Comparison of ENCODE assay signal across 8 mouse cellular contexts in the genomic region with DNA sequence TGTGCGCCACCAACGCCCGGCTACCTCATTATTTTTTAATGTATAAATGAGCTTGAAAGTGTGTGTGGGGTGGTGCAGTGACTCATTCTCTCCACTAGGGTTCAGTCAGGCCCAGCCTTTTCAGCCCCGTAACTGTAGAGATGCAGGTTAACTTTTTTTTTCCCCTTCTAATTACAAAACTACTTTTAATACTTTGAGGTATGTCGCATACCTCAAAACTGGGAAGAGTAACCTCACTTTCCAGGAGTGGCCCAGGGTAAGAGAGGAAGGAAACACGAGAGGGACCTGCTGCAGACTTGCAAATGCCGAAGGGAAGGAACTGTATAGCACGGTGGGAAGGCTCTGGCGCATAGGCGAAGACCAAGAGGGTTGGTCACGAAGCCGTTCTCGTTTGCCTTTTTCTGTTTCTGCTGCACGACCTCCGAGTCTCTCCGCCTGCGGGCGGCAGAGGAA. TPM values are rescaled to one million over a fixed set of nuclear protein-coding genes. Genes with fewer than 3 reads are reported as not detected.
DNase-seq lines count a peak whose midpoint lies in the region; ATAC-seq lines count a peak whose summit lies in the region.

No protein-coding gene starts in this region.

- H3K36me3 ChIP-seq in forebrain, embryonic 12.5 days (replicated peaks) = 0 out of 2 replicates have a peak, but pooled peaks cover 8% of the 10 kb centered on the region
- no peaks in the 10 kb centered on the region for H3K36me3 ChIP-seq in hindbrain, embryonic 11.5 days (ENCODE audit: control insufficient read depth, insufficient read depth, low read length)

- 3% methylated on average over 18 of the region's 18 CpGs for WGBS in forebrain, embryonic 12.5 days
- 3% methylated on average over 18 of the region's 18 CpGs for WGBS in hindbrain, embryonic 11.5 days

- peaks cover 10% of the 10 kb centered on the region for H3K27me3 ChIP-seq in forebrain, embryonic 12.5 days
- H3K27me3 ChIP-seq in hindbrain, embryonic 11.5 days (ENCODE audit: control insufficient read depth, insufficient read depth, low read length) = no peaks in the 10 kb centered on the region

- no peaks in the 10 kb centered on the region for H3K9me3 ChIP-seq in forebrain, embryonic 12.5 days
- H3K9me3 ChIP-seq in hindbrain, embryonic 11.5 days (ENCODE audit: control insufficient read depth, low read length) = no peaks in the 10 kb centered on the region

- H3K27ac ChIP-seq in forebrain, embryonic 12.5 days = no peak overlapping the region
- H3K27ac ChIP-seq in hindbrain, embryonic 11.5 days (ENCODE audit: low read depth, low read length) = no peak overlapping the region

- H3K4me1 ChIP-seq in forebrain, embryonic 12.5 days = peaks cover 14% of the 10 kb centered on the region
- peaks cover 6% of the 10 kb centered on the region; the same call in 1 of the 2 replicates for H3K4me1 ChIP-seq in hindbrain, embryonic 11.5 days (replicated peaks; ENCODE audit: control insufficient read depth, insufficient read depth, low read length)

- DNase-seq in MN1 (ENCODE audit: low spot score) = peak; percentile 79
- DNase-seq in hindbrain, embryonic 11.5 days (ENCODE audit: low spot score) = peak; percentile 73
- DNase-seq in layer of hippocampus, postnatal 14 days (ENCODE audit: low spot score in 2 of 2) = peak; percentile 47 to 51
- DNase-seq in lung, postnatal 36 days = peak; percentile 91
- DNase-seq in ovary, postnatal 36 days (ENCODE audit: low spot score) = peak; percentile 32
- DNase-seq in thymus, postnatal 25 days = peak; percentile 75

- peak overlapping the region; percentile 30; the same call in 1 of the 2 replicates for H3K9ac ChIP-seq in forebrain, embryonic 12.5 days
- no peak overlapping the region; the same call in 1 of the 2 replicates for H3K9ac ChIP-seq in hindbrain, embryonic 11.5 days (ENCODE audit: low read depth, low read length)

- peak overlapping the region; percentile 49 for H3K4me2 ChIP-seq in forebrain, embryonic 12.5 days
- peak overlapping the region; percentile 41 for H3K4me2 ChIP-seq in hindbrain, embryonic 11.5 days (replicated peaks; ENCODE audit: low read depth, low read length)

- peak overlapping the region; percentile 24 for H3K4me3 ChIP-seq in forebrain, embryonic 12.5 days (replicated peaks)
- H3K4me3 ChIP-seq in hindbrain, embryonic 11.5 days (ENCODE audit: low read depth, low read length) = peak overlapping the region; percentile 10; the same call in 1 of the 2 replicates

- ATAC-seq in cerebellum, adult (ENCODE audit: insufficient number of reproducible peaks, low FRiP score, low TSS enrichment) = 0 out of 2 replicates have a peak, but pooled peaks have one; percentile 51
- no peak for ATAC-seq in forebrain, embryonic 12.5 days (ENCODE audit: low FRiP score)
- no peak for ATAC-seq in hindbrain, embryonic 11.5 days (ENCODE audit: low FRiP score)

RNA-seq across cellular contexts. Expression of a gene that starts 1.3 kb away (rescaled TPM):
- 21.1 and 21.8 TPM in 2 replicates for polyA plus RNA-seq in forebrain, embryonic 12.5 days (2016; fragmentation: Nextera tagmentation; extraction: Ambion mirVana)
- polyA plus RNA-seq in hindbrain, embryonic 11.5 days (2014; fragmentation: Nextera tagmentation; extraction: Ambion mirVana) = 25.2 and 31.1 TPM in 2 replicates
- 10 to 100 TPM; 11.1 to 11.5 TPM for total RNA-seq in layer of hippocampus, postnatal 14 days (2021)

RNA-seq across cellular contexts. Expression of a gene that starts 12.7 kb away (rescaled TPM):
- 0.18 and 0.42 TPM in 2 replicates for polyA plus RNA-seq in forebrain, embryonic 12.5 days (2016; fragmentation: Nextera tagmentation; extraction: Ambion mirVana)
- 0.11 TPM in 1 of 2 replicates, not detected in the other for polyA plus RNA-seq in hindbrain, embryonic 11.5 days (2014; fragmentation: Nextera tagmentation; extraction: Ambion mirVana)
- total RNA-seq in layer of hippocampus, postnatal 14 days (2021) = not detected

RNA-seq across cellular contexts. Expression of a gene that starts 18.6 kb away (rescaled TPM):
- 0.94 and 1.3 TPM in 2 replicates for polyA plus RNA-seq in forebrain, embryonic 12.5 days (2016; fragmentation: Nextera tagmentation; extraction: Ambion mirVana)
- 1.3 and 1.5 TPM in 2 replicates for polyA plus RNA-seq in hindbrain, embryonic 11.5 days (2014; fragmentation: Nextera tagmentation; extraction: Ambion mirVana)
- total RNA-seq in layer of hippocampus, postnatal 14 days (2021) = 10 to 100 TPM; 14.2 to 18.4 TPM

RNA-seq across cellular contexts. Expression of a gene that starts 19.0 kb away (rescaled TPM):
- 74.7 and 77.3 TPM in 2 replicates for polyA plus RNA-seq in forebrain, embryonic 12.5 days (2016; fragmentation: Nextera tagmentation; extraction: Ambion mirVana)
- polyA plus RNA-seq in hindbrain, embryonic 11.5 days (2014; fragmentation: Nextera tagmentation; extraction: Ambion mirVana) = 43.1 and 43.8 TPM in 2 replicates
- 1 to 10 TPM; 4.1 to 7.6 TPM for total RNA-seq in layer of hippocampus, postnatal 14 days (2021)

RNA-seq across cellular contexts. Expression of a gene that starts 32.8 kb away (rescaled TPM):
- 19.2 and 20.3 TPM in 2 replicates for polyA plus RNA-seq in forebrain, embryonic 12.5 days (2016; fragmentation: Nextera tagmentation; extraction: Ambion mirVana)
- 18.9 and 19.5 TPM in 2 replicates for polyA plus RNA-seq in hindbrain, embryonic 11.5 days (2014; fragmentation: Nextera tagmentation; extraction: Ambion mirVana)
- total RNA-seq in layer of hippocampus, postnatal 14 days (2021) = 10 to 100 TPM; 13.4 to 14.6 TPM

Comparison
In these comparisons a context has a peak if more than half of its experiments do, and no peak if none do; other contexts are left out.
1. DNase-seq: peak in every context shown above with its lines; median percentile 91 in lung, postnatal 36 days; 79 in MN1; 75 in thymus, postnatal 25 days; 73 in hindbrain, embryonic 11.5 days; 49 in layer of hippocampus, postnatal 14 days; 32 in ovary, postnatal 36 days.